Mouse (Mus musculus): ENCODE measurements at regions not wholly inside any gene's neighbourhood (a gene's known extent, or its start where the extent isn't known, plus 50 kb on each side); places are given as distances from the start of the nearest gene placed in this dataset.
"Not testable (repeated sequence)": the region's sequence is repeated elsewhere in the genome, so short reads cannot be mapped to it uniquely, and the experiment has no call there.

DNA sequence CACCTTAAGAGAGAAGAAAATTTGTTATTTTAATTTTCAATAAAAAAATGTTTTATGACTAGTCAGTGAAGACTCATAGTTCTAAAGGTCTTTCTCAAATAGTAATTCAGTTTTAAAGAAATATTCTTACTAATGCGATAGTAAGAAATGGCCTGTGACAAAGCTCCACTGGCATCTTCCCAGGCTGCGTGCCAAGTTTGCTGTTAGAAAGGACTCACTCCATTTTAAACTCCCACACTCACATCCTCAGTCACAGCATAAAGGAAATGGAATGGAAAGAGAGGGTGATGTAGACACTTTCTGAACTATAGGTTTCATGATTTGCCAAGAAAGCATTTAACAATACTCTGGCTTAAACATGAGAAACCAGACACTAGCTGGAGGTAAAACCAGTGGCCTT, 436.6 kb downstream of the Mei4 start:
- intact Hi-C loops (cut with DNase I), result no loop called here
- DNase-seq, result peak; percentile 4

DNA sequence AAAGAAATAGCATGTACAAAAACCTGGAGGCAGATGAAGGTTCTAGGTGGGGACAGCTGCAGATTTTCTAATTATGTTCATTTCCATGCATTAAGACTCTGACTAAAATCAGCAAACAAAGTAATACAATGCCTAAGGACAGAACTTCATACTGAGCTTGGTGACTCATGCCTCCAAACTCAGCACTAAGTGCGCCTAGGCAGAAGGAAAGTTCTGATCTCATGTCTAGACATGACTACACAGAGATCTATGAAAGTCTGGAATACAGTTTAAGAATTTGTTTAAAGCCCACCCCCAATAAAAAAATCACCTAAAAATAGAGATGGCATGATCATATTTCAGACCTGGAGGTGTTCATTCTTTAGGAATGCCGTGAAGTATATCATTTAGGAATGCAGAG, 442.8 kb downstream of the Mei4 start:
- intact Hi-C loops (cut with DNase I), result no loop called here
- no peak for DNase-seq

DNA sequence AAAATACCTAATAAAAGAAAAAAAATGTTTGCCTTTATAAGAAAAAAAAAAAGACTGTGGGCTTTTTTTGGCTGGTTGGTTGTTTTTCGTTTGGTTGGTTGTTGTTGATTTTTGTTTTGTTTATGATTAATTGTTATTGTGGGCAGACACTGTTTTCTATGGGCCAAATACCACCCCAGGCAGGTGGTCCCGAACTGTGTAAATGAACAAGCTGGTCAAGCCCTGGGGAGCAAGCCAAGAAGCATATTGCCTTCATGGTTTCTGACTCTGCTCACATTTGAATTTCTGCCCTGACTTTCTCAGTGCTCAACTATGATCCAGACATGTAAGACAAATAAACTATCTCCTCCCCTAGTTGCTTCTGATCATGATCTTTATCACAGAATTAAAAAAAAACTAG, 449.0 kb downstream of the Mei4 start:
- intact Hi-C loops (cut with DNase I), result no loop called here
- DNase-seq, result peak; percentile 35

DNA sequence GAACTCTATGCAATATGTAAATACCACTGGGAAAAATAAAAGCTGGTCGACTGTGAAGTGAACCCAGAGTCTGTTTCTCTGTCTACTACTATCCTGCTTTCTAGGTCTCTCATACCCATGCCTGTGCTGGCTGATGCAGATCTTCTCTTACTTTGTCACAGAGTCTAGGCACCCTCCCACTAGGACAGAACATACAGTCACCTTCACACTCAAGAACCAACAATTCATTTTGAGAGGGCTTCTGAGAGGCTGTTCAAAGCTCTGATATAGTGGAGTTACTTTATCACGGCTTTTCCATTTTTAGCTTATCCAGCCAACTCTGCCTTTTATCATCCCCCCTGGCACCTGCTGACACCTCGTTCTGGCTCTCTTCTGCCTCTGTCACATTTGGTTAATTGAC, 477.0 kb downstream of the Mei4 start:
- no peak for DNase-seq
- intact Hi-C loops (cut with DNase I), result no loop called here

DNA sequence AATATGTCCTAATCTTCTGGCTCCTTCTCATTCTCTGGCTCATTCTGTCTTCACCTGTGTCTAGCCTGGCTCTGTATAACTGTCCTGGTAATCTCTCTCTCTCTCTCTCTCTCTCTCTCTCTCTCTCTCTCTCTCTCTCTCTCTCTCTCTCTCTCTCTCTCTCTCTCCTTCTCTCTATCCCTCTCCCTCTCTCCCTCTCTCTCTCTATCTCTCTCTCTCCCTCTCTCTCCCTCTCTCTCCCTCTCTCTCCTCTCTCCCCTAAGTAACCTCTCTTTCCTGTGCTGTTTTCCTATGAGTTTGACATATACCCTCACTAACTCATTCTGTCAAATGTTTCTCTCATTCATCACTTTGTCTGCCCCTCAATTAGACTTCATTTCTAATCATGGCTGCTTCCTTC, 478.6 kb upstream of the Irak1bp1 start:
- intact Hi-C loops (cut with DNase I); DNase-seq: not testable (repeated sequence)

DNA sequence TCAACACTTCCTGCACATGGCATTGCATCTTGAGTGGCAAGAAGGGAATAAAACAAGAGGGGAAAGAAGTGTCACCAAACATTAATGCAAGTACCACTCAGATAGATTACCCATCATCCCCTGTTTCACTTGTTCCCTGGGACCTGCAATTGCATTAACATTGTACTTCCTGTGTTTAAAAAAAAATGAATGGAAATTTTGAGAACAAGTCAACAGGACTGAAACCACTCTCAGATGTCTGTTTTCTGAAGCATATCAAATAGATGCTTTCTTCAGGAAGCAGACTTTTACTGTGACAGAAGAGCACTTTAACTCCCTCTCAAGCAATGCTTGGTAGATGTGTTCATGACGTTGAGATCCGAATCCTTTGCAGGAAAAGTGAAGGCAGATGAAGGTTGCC, 469.8 kb upstream of the Irak1bp1 start:
- intact Hi-C loops (cut with DNase I), result no loop called here
- no peak for DNase-seq

GRCm38 (mm10) chr9:82402355-82402754, 427.0 kb upstream of the Irak1bp1 start:
- intact Hi-C loops (cut with DNase I), result no loop called here
- DNase-seq, result peak; percentile 41

DNA sequence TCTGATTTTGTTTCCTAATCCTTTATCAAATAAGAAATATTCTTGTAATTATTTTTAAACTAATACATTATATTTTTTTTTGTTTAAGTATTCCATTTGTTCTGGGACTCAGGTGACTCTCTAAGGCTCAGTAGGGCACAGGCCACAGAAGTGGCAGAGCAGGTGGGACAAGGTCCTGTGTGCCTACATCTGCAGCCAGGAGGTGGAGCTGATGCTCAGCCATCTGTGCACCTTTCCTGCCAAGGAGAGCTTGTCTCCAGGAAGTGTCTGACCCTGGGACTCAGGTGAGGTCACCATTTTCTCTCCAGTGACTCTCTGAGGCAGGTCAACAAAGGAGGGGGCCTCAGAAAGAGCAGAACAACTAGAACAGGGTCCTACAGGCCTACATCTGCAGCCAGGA, 425.3 kb upstream of the Irak1bp1 start:
- peak; percentile 2 for DNase-seq
- intact Hi-C loops (cut with DNase I), result no loop called here

- no peak for DNase-seq
- intact Hi-C loops (cut with DNase I), result no loop called here
Observed at GRCm38 (mm10) chr9:82407177-82407576, 422.2 kb upstream of the Irak1bp1 start.

DNA sequence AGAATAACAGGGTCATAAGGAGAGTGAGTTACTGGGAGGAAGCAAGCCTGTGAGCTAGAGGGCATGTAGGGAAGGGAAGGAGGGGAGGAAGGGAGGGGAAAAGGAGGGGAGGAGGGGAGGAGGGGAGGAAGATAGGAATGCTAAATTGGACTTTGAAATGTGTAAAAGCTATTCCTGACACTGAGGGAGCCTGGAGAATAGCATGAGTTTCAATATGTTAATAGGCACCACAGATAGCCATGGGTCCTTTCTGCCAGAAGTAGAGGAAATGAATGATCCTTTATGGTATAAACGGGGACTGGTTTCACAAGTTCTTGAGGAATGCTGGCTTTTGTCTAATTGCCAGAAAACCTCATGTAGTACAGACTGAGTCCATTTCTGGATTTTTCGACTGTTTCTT, 420.4 kb upstream of the Irak1bp1 start:
- intact Hi-C loops (cut with DNase I), result no loop called here

More for the DNA sequence above, 420.4 kb upstream of the Irak1bp1 start:
- no peak for DNase-seq

All from left cerebral cortex, postnatal 4 days (tissue).